ENCODE assay signal across 8 mouse cellular contexts in the genomic region with DNA sequence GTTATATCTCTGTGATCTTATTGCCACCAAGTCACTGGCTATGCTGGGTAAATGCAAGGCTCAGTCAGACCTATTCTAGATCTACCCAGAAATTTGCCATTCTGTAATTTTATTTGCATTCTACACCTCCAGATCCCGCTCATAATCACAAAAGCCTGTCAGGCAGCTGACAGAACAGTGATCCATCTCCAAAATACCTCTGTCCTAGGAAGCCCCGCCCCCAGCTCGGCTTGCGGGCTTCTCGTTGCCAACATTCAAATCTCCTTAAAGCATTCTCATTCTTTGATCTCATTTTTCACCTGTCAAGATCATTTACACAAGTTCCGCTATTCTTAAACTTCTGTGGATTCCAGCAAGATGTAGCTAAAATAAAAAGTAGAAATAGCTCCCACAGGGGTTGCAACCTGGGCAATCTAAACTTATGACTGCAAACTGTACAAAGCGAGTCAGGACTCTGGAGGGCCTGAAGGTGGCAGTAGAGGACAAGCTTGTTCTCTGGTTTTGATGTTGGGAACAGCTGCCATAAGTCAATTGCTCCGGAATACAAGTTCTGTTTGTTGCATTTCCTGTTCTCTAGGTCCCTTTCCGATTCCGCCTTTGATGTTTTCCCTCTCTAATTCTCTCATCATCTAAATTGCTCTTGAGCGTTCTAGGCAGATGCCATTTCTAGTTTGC. TPM values are rescaled to one million over a fixed set of nuclear protein-coding genes. Genes with fewer than 3 reads are reported as not detected.
DNase-seq lines count a peak whose midpoint lies in the region; ATAC-seq and TF ChIP-seq lines count a peak whose summit lies in the region.

No protein-coding gene starts in this region.

- peak; percentile 67; the same call in 1 of the 2 replicates for ATAC-seq in forebrain, embryonic 11.5 days (replicated peaks; ENCODE audit: low FRiP score)
- no peak for ATAC-seq in heart, embryonic 15.5 days (replicated peaks; ENCODE audit: insufficient number of reproducible peaks, insufficient read depth, low FRiP score, low read depth)
- ATAC-seq in liver, embryonic 12.5 days = peak; percentile 61

- H3K4me3 ChIP-seq in ES-E14 (ENCODE audit: insufficient read depth in 1 of 2, low read depth in 1 of 2, low read length in 2 of 2, poor library complexity in 1 of 2, severe bottlenecking in 1 of 2) = no peak overlapping the region
- no peak overlapping the region for H3K4me3 ChIP-seq in forebrain, embryonic 11.5 days (ENCODE audit: low read depth, low read length)
- H3K4me3 ChIP-seq in heart, embryonic 15.5 days = peak overlapping the region; percentile 36
- H3K4me3 ChIP-seq in liver, embryonic 12.5 days = no peak overlapping the region

- no peak overlapping the region for H3K27ac ChIP-seq in ES-E14 (ENCODE audit: insufficient read depth, low read depth, low read length, poor library complexity, severe bottlenecking)
- H3K27ac ChIP-seq in forebrain, embryonic 11.5 days (ENCODE audit: low read depth, low read length) = no peak overlapping the region
- H3K27ac ChIP-seq in heart, embryonic 15.5 days = no peak overlapping the region
- H3K27ac ChIP-seq in liver, embryonic 12.5 days = no peak overlapping the region

- H3K36me3 ChIP-seq in ES-E14 (ENCODE audit: control insufficient read depth, insufficient read depth, low read length, poor library complexity, severe bottlenecking) = no peaks in the 10 kb centered on the region
- no peaks in the 10 kb centered on the region for H3K36me3 ChIP-seq in forebrain, embryonic 11.5 days (ENCODE audit: control insufficient read depth, insufficient read depth, low read length)
- H3K36me3 ChIP-seq in heart, embryonic 15.5 days = no peaks in the 10 kb centered on the region
- no peaks in the 10 kb centered on the region for H3K36me3 ChIP-seq in liver, embryonic 12.5 days

- no peaks in the 10 kb centered on the region for H3K4me1 ChIP-seq in ES-E14 (ENCODE audit: control insufficient read depth in 2 of 2, insufficient read depth in 2 of 2, low read length in 2 of 2, poor library complexity in 1 of 2)
- no peaks in the 10 kb centered on the region for H3K4me1 ChIP-seq in forebrain, embryonic 11.5 days (replicated peaks; ENCODE audit: control insufficient read depth, insufficient read depth, low read length)
- H3K4me1 ChIP-seq in heart, embryonic 15.5 days (replicated peaks) = peaks cover 5% of the 10 kb centered on the region; the same call in 1 of the 2 replicates
- peaks cover 15% of the 10 kb centered on the region for H3K4me1 ChIP-seq in liver, embryonic 12.5 days

- 38% methylated on average over 11 of the region's 11 CpGs for WGBS in forebrain, embryonic 11.5 days
- WGBS in heart, embryonic 15.5 days = 17% methylated on average over 11 of the region's 11 CpGs
- 21% methylated on average over 11 of the region's 11 CpGs for WGBS in liver, embryonic 12.5 days (ENCODE audit: insufficient replicate concordance)

- no peaks in the 10 kb centered on the region for H3K27me3 ChIP-seq in forebrain, embryonic 11.5 days (ENCODE audit: control insufficient read depth, insufficient read depth, low read length)
- H3K27me3 ChIP-seq in heart, embryonic 15.5 days = no peaks in the 10 kb centered on the region
- no peaks in the 10 kb centered on the region for H3K27me3 ChIP-seq in liver, embryonic 12.5 days (replicated peaks)

- no peaks in the 10 kb centered on the region for H3K9me3 ChIP-seq in ES-E14 (ENCODE audit: control insufficient read depth, insufficient read depth, low read depth, low read length)
- no peaks in the 10 kb centered on the region for H3K9me3 ChIP-seq in forebrain, embryonic 11.5 days (ENCODE audit: control insufficient read depth, low read length)
- H3K9me3 ChIP-seq in heart, embryonic 15.5 days (replicated peaks) = no peaks in the 10 kb centered on the region
- no peaks in the 10 kb centered on the region for H3K9me3 ChIP-seq in liver, embryonic 12.5 days (replicated peaks)

- in situ Hi-C loops in ES-E14 (cut with MboI; ENCODE audit: low sequenced_read_pairs in 2 of 2, unreplicated experiment in 2 of 2) = no loop called here

- peak; percentile 75 for DNase-seq in ES-E14 (ENCODE audit: low read depth, low spot score)
- DNase-seq in c-Kit-negative CD71-positive TER-119-positive erythroid progenitor cells, embryonic 14.5 days (ENCODE audit: low read depth, low spot score) = peak; percentile 31
- DNase-seq in forebrain, embryonic 11.5 days (ENCODE audit: low spot score) = peak; percentile 71
- peak; percentile 83 for DNase-seq in kidney, postnatal 10 days
- peak; percentile 42 for DNase-seq in neural tube, embryonic 10.5 days (ENCODE audit: extremely low spot score, low spot score)
- DNase-seq in testis, postnatal 14 days (ENCODE audit: low spot score) = peak; percentile 17

- H3K9ac ChIP-seq in ES-E14 (ENCODE audit: insufficient read depth, low read depth, low read length, poor library complexity, severe bottlenecking) = no peak overlapping the region
- no peak overlapping the region for H3K9ac ChIP-seq in forebrain, embryonic 11.5 days (ENCODE audit: low read length)
- H3K9ac ChIP-seq in heart, embryonic 15.5 days = 0 out of 2 replicates have a peak overlapping the region, but pooled peaks have one; percentile 25
- H3K9ac ChIP-seq in liver, embryonic 12.5 days = no peak overlapping the region

- peak overlapping the region; percentile 30; the same call in 1 of the 2 replicates for H3K4me2 ChIP-seq in forebrain, embryonic 11.5 days (ENCODE audit: low read depth, low read length, severe bottlenecking)
- H3K4me2 ChIP-seq in heart, embryonic 15.5 days = peak overlapping the region; percentile 51
- peak overlapping the region; percentile 52 for H3K4me2 ChIP-seq in liver, embryonic 12.5 days

TF ChIP-seq in ES-E14, 5 proteins besides CTCF, POLR2A, EP300 and RAD21:
- TF ChIP-seq HCFC1 (IDR thresholded peaks at IDR 0.05; ENCODE audit: borderline replicate concordance, insufficient read depth, low read length) (no peak), ZC3H11A (IDR thresholded peaks at IDR 0.05; ENCODE audit: borderline replicate concordance, low read depth, low read length) (peak; percentile 86), CHD2 (IDR thresholded peaks at IDR 0.05; ENCODE audit: low read depth, low read length) (no peak)

RNA-seq across cellular contexts. Expression of gene Otud1, which starts 58.1 kb away (rescaled TPM):
- total RNA-seq in ES-E14 (2012; rRNA removed) = 5.0 and 5.8 TPM in 2 replicates
- polyA plus RNA-seq in forebrain, embryonic 11.5 days (2014; fragmentation: Nextera tagmentation; extraction: Ambion mirVana) = 0.80 and 1.00 TPM in 2 replicates
- 7.5 and 9.4 TPM in 2 replicates for polyA plus RNA-seq in heart, embryonic 15.5 days (2015; fragmentation: Nextera tagmentation; extraction: Ambion mirVana)
- 1.1 and 1.2 TPM in 2 replicates for polyA plus RNA-seq in liver, embryonic 12.5 days (2016; fragmentation: Nextera tagmentation; extraction: Ambion mirVana)

Comparison
In these comparisons a context has a peak if more than half of its experiments do, and no peak if none do; other contexts are left out.
1. DNase-seq: peak in every context shown above with its lines; median percentile 83 in kidney, postnatal 10 days; 75 in ES-E14; 71 in forebrain, embryonic 11.5 days; 42 in neural tube, embryonic 10.5 days; 31 in c-Kit-negative CD71-positive TER-119-positive erythroid progenitor cells, embryonic 14.5 days; 17 in testis, postnatal 14 days.